Mouse (Mus musculus): ENCODE measurements around the gene Adam23.

DNA sequence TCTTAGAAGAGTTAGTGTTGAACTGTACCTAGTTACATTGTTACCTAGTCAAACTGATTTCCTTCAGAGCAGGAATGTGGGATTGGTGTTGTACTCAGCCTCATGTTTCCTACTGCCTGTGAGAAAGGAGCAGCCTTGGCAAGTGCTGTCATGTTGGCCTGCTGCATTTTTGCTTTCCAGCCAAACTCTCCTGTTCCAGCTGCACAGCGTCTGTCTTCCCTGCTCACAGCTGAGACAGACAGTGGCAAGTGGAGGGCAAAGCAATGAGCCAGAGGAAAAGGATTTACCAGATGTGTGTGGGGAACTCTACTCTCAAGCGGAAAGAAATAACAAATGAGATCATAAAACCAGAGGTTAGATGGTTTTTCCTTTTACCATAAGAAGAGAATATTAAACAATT lies 182.5 kb downstream of the Adam23 start:
- TF ChIP-seq POLR2A (IDR thresholded peaks at IDR 0.05; ENCODE audit: control insufficient read depth, extremely low read depth, insufficient read depth, low read length, poor library complexity) (no peak), CTCF (IDR thresholded peaks at IDR 0.05; ENCODE audit: borderline replicate concordance, control insufficient read depth, extremely low read depth, insufficient read depth, low read length, poor library complexity) (no peak)

Measured in thymus, adult 2 months (tissue).